Mouse (Mus musculus): ENCODE measurements at regions not wholly inside any gene's neighbourhood (a gene's known extent, or its start where the extent isn't known, plus 50 kb on each side); places are given as distances from the start of the nearest gene placed in this dataset.
A peak's percentile ranks its signal among the peaks of the same experiment; 100 is the strongest.

GRCm38 (mm10) chr6:127329191-127330014, 117.2 kb upstream of the Parp11 start:
- ATAC-seq (ENCODE audit: low FRiP score, low TSS enrichment), result no peak
- H3K27ac ChIP-seq (replicated peaks), result peak overlapping the region; percentile 75
- no peak for TF ChIP-seq CTCF (IDR thresholded peaks at IDR 0.05; ENCODE audit: low read depth)
- TF ChIP-seq EP300 (optimal IDR thresholded peaks at IDR 0.05), result no peak
- no peaks in the 10 kb centered on the region for H3K27me3 ChIP-seq (ENCODE audit: control insufficient read depth, insufficient read depth, low read length)
- peak overlapping the region; percentile 11; the same call in 1 of the 2 replicates for H3K4me3 ChIP-seq (ENCODE audit: low read depth, low read length)
- 34% methylated on average over 20 of the region's 20 CpGs for WGBS
- H3K9ac ChIP-seq (ENCODE audit: low read length), result peak overlapping the region; percentile 41; the same call in 1 of the 2 replicates
- H3K4me1 ChIP-seq (replicated peaks; ENCODE audit: control insufficient read depth, insufficient read depth), result peaks cover 8% of the 10 kb centered on the region
- H3K4me2 ChIP-seq (replicated peaks; ENCODE audit: low read depth), result peak overlapping the region; percentile 74
- H3K9me3 ChIP-seq (ENCODE audit: control insufficient read depth, low read length), result no peaks in the 10 kb centered on the region
- no peaks in the 10 kb centered on the region for H3K36me3 ChIP-seq (ENCODE audit: control insufficient read depth, insufficient read depth, low read length)
- DNase-seq (ENCODE audit: low spot score), result no peak

GRCm38 (mm10) chr6:127330015-127330705, 116.5 kb upstream of the Parp11 start:
- ATAC-seq (ENCODE audit: low FRiP score, low TSS enrichment) (peak; percentile 90), DNase-seq (ENCODE audit: low spot score) (peak; percentile 95)
- H3K27me3 ChIP-seq (ENCODE audit: control insufficient read depth, insufficient read depth, low read length), result no peaks in the 10 kb centered on the region
- H3K4me2 ChIP-seq (replicated peaks; ENCODE audit: low read depth), result peak overlapping the region; percentile 74
- under 1% methylated on average over 46 of the region's 46 CpGs for WGBS
- no peak for TF ChIP-seq CTCF (IDR thresholded peaks at IDR 0.05; ENCODE audit: low read depth)
- TF ChIP-seq EP300 (optimal IDR thresholded peaks at IDR 0.05), result no peak
- peaks cover 8% of the 10 kb centered on the region for H3K4me1 ChIP-seq (replicated peaks; ENCODE audit: control insufficient read depth, insufficient read depth)
- H3K9me3 ChIP-seq (ENCODE audit: control insufficient read depth, low read length), result no peaks in the 10 kb centered on the region
- peak overlapping the region; percentile 91 for H3K27ac ChIP-seq (replicated peaks)
- H3K36me3 ChIP-seq (ENCODE audit: control insufficient read depth, insufficient read depth, low read length), result no peaks in the 10 kb centered on the region
- H3K9ac ChIP-seq (ENCODE audit: low read length), result peak overlapping the region; percentile 60
- peak overlapping the region; percentile 39 for H3K4me3 ChIP-seq (ENCODE audit: low read depth, low read length)

- H3K27ac ChIP-seq (replicated peaks), result peak overlapping the region; percentile 91
- no peaks in the 10 kb centered on the region for H3K36me3 ChIP-seq (ENCODE audit: control insufficient read depth, insufficient read depth, low read length)
- no peak overlapping the region for H3K4me3 ChIP-seq (ENCODE audit: low read depth, low read length)
- peaks cover 10% of the 10 kb centered on the region for H3K4me1 ChIP-seq (replicated peaks; ENCODE audit: control insufficient read depth, insufficient read depth)
- H3K4me2 ChIP-seq (replicated peaks; ENCODE audit: low read depth), result peak overlapping the region; percentile 74; the same call in 1 of the 2 replicates
- H3K27me3 ChIP-seq (ENCODE audit: control insufficient read depth, insufficient read depth, low read length), result no peaks in the 10 kb centered on the region
- H3K9me3 ChIP-seq (ENCODE audit: control insufficient read depth, low read length), result no peaks in the 10 kb centered on the region
- H3K9ac ChIP-seq (ENCODE audit: low read length), result no peak overlapping the region
- TF ChIP-seq CTCF (IDR thresholded peaks at IDR 0.05; ENCODE audit: low read depth), result no peak
- TF ChIP-seq EP300 (optimal IDR thresholded peaks at IDR 0.05), result no peak
- DNase-seq (ENCODE audit: low spot score), result no peak
- WGBS, result 66% methylated on average over 5 of the region's 5 CpGs
- ATAC-seq (ENCODE audit: low FRiP score, low TSS enrichment), result no peak
These were observed 115.5 kb upstream of the Parp11 start for GRCm38 (mm10) chr6:127331091-127331490.

GRCm38 (mm10) chr6:127334256-127334655, 112.4 kb upstream of the Parp11 start:
- ATAC-seq (ENCODE audit: low FRiP score, low TSS enrichment) (peak; percentile 63), DNase-seq (ENCODE audit: low spot score) (peak; percentile 82)
- H3K9me3 ChIP-seq (ENCODE audit: control insufficient read depth, low read length), result no peaks in the 10 kb centered on the region
- H3K4me1 ChIP-seq (replicated peaks; ENCODE audit: control insufficient read depth, insufficient read depth), result peaks cover 20% of the 10 kb centered on the region
- WGBS, result 40% methylated on average over 6 of the region's 6 CpGs
- peak overlapping the region; percentile 13; the same call in 1 of the 2 replicates for H3K27ac ChIP-seq (replicated peaks)
- no peak overlapping the region for H3K9ac ChIP-seq (ENCODE audit: low read length)
- no peak overlapping the region for H3K4me3 ChIP-seq (ENCODE audit: low read depth, low read length)
- H3K36me3 ChIP-seq (ENCODE audit: control insufficient read depth, insufficient read depth, low read length), result no peaks in the 10 kb centered on the region
- no peak overlapping the region for H3K4me2 ChIP-seq (replicated peaks; ENCODE audit: low read depth)
- H3K27me3 ChIP-seq (ENCODE audit: control insufficient read depth, insufficient read depth, low read length), result no peaks in the 10 kb centered on the region
- TF ChIP-seq EP300 (optimal IDR thresholded peaks at IDR 0.05), result no peak
- no peak for TF ChIP-seq CTCF (IDR thresholded peaks at IDR 0.05; ENCODE audit: low read depth)

GRCm38 (mm10) chr6:127335462-127335886, 111.2 kb upstream of the Parp11 start:
- H3K4me2 ChIP-seq (replicated peaks; ENCODE audit: low read depth), result no peak overlapping the region
- H3K36me3 ChIP-seq (ENCODE audit: control insufficient read depth, insufficient read depth, low read length), result no peaks in the 10 kb centered on the region
- no peaks in the 10 kb centered on the region for H3K27me3 ChIP-seq (ENCODE audit: control insufficient read depth, insufficient read depth, low read length)
- no peak overlapping the region for H3K4me3 ChIP-seq (ENCODE audit: low read depth, low read length)
- peak; percentile 89 for DNase-seq (ENCODE audit: low spot score)
- peak overlapping the region; percentile 76 for H3K27ac ChIP-seq (replicated peaks)
- no peak for TF ChIP-seq CTCF (IDR thresholded peaks at IDR 0.05; ENCODE audit: low read depth)
- TF ChIP-seq EP300 (optimal IDR thresholded peaks at IDR 0.05), result no peak
- peaks cover 17% of the 10 kb centered on the region for H3K4me1 ChIP-seq (replicated peaks; ENCODE audit: control insufficient read depth, insufficient read depth)
- no peak overlapping the region for H3K9ac ChIP-seq (ENCODE audit: low read length)
- WGBS, result 50% methylated on average over 7 of the region's 7 CpGs
- ATAC-seq (ENCODE audit: low FRiP score, low TSS enrichment), result peak; percentile 94
- H3K9me3 ChIP-seq (ENCODE audit: control insufficient read depth, low read length), result no peaks in the 10 kb centered on the region

Measured in stomach, postnatal 0 days (tissue).